Mouse (Mus musculus): ENCODE measurements around the gene Pkdrej.
"Not testable (repeated sequence)": the region's sequence is repeated elsewhere in the genome, so short reads cannot be mapped to it uniquely, and the experiment has no call there.

The Pkdrej gene

DNA sequence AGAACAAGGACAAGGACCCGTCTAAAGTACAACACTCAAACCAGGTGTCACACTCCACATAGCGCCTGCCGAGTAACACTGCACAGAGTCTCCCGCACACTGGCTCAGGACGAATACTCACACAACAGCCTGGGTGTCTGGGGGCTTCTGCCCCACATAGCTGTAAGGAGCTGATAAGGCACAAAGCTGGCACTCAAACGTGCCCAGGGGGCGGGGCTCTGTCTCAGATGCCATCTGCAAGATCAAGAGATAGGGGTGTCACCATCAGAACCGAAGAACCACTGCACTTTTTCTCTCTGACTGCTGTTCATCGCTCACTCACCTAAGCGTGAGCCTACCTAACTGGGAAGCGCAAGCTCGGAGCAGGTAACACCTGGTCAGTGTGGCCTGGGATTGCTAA, 12.4 kb downstream of the Pkdrej start:
- peak in 1 of 2 experiments; percentile 15 for DNase-seq

- peak; percentile 14 to 16 for DNase-seq
These were observed 13.1 kb downstream of the Pkdrej start for GRCm38 (mm10) chr15:85808434-85808833.

- no peak for DNase-seq
These were observed 13.5 kb downstream of the Pkdrej start for GRCm38 (mm10) chr15:85808031-85808430.

DNA sequence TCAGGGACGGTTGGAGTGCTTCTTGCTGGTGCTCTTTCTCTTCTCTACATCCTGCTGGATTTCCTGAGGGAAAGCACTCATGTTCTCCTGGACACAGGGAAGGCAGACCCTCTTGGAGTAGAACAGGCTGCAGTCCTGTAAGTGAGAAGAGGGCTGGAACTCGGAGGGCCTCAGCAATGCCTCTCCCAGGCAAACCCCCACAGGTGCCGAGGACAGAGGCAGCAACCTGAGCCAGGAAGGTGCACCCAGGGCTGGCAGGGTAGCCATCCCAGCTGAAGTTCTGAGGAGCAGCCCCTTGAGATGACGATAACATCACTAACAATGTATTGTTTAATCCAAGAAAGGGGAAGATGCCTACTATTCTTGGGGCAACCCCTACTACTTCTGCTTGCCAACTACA, 14.1 kb downstream of the Pkdrej start:
- DNase-seq, result no peak

DNA sequence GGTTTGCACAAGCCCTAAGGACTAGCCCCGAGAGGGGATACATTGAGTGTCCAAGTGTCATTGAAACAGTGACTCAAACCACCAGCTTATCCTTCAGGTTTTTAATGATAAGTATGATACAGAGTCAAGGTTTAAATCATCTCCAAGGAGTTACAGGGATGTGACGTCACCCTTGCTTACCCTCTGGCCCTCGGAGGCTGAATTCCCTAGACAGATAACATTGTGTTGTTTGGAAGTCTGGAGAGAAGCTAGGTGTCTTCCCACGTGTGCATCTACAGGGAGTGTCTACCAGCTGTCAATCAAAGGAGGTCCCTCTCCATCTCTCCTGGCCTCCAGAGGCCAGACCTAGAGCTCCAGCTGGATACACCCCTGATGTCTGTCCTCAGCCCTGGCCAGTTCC, 14.6 kb downstream of the Pkdrej start:
- DNase-seq, result no peak

DNA sequence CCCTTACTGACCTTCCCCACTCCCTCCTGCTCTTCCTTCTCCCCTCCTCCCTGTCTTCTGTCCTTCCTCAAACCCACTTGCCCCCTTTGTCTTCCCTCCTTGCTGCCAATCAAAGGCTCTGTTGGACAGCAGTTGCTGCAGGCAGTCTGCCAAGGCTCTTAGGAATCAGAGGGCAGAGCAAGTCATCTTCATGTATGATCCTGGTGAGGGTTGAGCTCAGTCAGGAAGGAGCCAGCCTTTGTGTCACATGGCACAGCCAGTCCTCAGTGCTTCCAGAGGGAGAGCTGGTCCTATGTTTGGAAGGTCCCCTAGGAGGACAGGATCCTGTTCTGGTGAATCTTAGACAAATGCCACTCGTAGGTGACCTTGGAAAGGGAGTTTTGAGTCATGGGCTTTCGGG, 18.6 kb downstream of the Pkdrej start:
- DNase-seq, result no peak

GRCm38 (mm10) chr15:85798676-85799075, 22.9 kb downstream of the Pkdrej start:
- DNase-seq, result no peak

- no peak for DNase-seq
These were observed 26.0 kb downstream of the Pkdrej start for GRCm38 (mm10) chr15:85795516-85795915.

DNA sequence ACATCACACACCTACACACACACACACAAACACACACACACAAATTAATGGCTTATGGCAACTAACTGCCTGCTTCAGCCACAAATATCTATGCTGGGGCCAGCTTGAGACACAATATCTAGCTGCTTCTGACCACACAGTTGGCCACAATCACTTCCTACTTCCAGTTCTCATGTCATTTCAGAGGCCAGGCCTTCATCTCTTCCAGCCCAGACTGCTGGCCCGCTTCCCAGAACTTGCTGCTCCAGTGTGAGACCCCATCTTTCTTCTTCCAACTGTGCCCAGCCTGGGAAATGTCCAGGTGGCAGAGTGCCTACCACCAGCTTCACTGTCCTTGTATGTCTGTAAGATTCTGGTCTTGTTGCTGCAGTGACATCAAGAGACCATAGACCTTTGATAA, 28.7 kb downstream of the Pkdrej start:
- DNase-seq, result no peak

DNA sequence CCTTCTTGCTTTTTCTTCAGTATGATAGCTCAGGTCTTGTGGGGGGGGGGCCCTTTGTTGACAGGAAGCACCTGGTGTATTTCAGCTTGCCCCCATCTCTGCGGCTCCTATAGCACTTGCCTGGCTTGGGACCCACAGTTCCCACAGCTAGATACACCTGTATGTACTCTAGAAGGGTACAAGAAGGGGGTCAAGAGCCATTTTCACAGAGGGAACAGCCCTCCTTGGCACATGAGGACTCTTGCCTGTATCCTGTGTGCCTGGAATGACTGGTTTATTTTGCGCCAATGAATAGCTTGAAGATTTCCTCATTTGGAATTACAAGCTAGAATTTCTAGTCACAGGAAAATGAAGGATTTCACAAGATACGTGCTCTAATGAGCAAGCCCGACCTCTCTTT, 30.1 kb downstream of the Pkdrej start:
- DNase-seq, result no peak

GRCm38 (mm10) chr15:85788633-85789032, 32.9 kb downstream of the Pkdrej start:
- no peak for DNase-seq

DNA sequence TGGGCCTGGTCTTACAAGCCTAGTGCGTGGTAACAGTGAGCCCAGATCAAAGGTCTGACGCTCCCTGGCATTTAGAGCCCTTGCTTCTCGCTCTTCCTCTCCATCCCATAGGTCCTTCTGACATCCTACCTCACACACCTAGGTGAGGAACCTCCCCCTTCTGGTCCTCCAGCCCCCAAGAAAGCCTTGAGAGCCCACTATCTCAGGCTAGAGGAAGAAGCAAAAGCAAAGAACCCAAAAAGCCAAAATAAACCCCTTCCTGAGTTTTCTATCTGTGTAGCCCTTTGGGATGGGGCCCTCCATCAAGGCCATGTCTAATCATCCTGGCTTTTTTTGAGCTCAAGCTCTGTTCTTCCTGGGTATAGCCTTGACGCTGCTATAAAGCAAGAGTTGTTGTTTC, 33.5 kb downstream of the Pkdrej start:
- DNase-seq, result no peak

- DNase-seq, result no peak
These were observed 34.1 kb downstream of the Pkdrej start for GRCm38 (mm10) chr15:85787482-85787881.

- no peak for DNase-seq
These were observed 34.8 kb downstream of the Pkdrej start for GRCm38 (mm10) chr15:85786711-85787110.

GRCm38 (mm10) chr15:85784341-85784740, 37.2 kb downstream of the Pkdrej start:
- no peak for DNase-seq

- no peak for DNase-seq
These were observed 38.4 kb downstream of the Pkdrej start for GRCm38 (mm10) chr15:85783146-85783545.

DNA sequence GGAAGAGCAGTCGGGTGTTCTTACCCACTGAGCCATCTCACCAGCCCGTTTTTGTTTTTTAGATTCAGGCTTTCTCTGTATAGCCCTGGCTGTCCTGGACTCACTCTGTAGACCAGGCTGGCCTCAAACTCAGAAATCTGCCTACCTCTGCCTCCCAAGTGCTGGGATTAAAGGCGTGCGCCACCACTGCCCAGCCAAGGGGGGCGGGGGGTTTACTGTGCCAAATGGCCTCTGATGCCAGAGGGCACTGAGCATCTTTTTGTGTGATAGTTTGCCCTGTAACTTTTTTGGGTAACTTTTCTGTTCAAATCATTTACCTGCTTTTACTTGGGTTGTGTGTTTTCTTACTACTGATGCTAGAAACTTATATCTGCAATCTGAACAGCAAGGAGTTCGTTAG, 42.6 kb downstream of the Pkdrej start:
- not testable (repeated sequence) for DNase-seq

- DNase-seq, result peak in 1 of 2 experiments; percentile 4
These were observed 44.8 kb downstream of the Pkdrej start for GRCm38 (mm10) chr15:85776771-85777170.

- no peak for DNase-seq
These were observed 45.3 kb downstream of the Pkdrej start for GRCm38 (mm10) chr15:85776241-85776640.

DNA sequence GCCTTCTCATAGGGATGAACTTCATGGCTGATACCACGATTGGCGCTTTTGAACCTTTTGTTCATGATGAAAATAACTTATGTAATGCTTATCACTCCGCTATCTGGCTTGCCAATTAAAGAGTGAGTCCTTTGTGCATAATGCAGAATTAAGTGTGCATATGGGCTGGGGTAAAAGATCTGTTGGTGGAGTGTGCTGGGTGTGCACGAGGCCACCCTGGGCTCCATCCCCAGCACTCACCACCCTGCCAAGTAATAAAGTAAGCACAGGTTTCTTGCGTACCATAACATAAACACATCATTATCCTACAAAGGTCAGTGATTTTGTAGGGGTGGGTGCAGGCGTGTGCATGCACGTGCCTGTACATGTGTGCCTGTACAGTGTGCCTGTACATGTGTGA, 46.5 kb downstream of the Pkdrej start:
- no peak for DNase-seq

DNA sequence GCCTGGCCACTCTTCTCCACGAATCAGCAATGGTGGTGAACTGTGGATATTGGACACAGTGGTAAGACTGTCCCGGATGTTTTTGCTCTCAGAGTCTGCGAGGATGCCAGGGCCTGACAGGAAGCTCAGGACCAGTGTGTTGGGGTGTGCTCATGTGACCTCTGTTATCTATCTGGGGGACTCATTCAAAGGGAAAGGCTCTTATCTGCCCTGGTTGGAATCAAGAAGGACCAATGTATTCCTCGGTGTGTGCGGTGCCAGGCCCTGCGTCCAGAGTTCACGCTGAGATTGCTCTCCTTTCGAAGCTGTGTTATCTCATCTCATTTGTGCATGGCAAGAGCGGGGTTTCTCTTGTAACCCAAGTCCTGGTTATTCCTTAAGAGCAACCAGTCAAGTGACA, 47.1 kb downstream of the Pkdrej start:
- no peak for DNase-seq

- DNase-seq, result no peak
These were observed 49.3 kb downstream of the Pkdrej start for GRCm38 (mm10) chr15:85772146-85772740.

- no peak for DNase-seq
These were observed 50.0 kb downstream of the Pkdrej start for GRCm38 (mm10) chr15:85771306-85772121.

DNA sequence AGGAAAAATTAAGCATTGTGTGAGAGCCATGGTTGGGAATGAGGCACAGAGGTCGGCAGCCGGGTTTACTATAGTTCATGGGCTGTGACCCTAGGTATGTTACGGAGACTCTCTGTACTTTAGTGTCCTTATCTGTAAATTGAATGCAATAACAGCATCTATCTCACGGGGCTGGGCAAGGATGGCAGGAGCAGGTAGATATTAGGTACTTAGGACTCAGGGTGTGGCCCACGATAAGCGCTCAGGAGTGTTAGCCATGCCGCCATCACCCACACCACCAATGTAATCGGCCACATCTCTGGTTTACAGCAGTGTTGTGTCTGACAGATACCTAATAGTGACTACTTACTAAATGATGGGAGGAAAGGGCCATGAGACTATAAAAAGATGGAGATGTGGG, 52.5 kb downstream of the Pkdrej start:
- DNase-seq, result no peak

- DNase-seq, result no peak
These were observed 54.9 kb downstream of the Pkdrej start for GRCm38 (mm10) chr15:85766677-85767076.

Measured in cerebellum, adult 18-20 months (tissue).